Mouse (Mus musculus) embryo, embryonic 10.5 days (tissue): ENCODE results near the gene Pcnx2.

Source experiments
- DNase-seq: peaks from one replicate; pipeline ENCODE4 v3.0.0-alpha.2; 2015; ENCODE audit warnings: low spot score

Pcnx2 gene

DNA sequence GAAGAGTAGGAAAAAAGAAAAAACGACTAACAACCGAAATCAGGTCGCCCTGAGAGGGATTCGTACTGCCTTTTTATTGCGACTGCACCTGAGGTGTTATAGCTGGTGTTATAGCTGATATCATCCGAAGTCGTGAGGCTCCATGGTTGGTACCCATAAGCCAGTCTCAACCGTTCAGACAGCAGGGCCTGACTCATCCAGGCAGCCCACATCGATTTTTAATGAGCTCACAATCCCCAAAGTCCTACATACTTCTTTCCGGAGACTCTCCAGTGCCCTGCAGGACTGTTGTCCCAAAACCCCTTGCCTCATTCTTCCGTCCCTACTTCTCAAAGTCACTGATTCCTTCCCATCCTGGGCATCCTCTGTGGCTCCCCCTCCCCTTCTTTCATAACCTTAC is 729 bp downstream of the Pcnx2 start:
- no peak for DNase-seq

DNA sequence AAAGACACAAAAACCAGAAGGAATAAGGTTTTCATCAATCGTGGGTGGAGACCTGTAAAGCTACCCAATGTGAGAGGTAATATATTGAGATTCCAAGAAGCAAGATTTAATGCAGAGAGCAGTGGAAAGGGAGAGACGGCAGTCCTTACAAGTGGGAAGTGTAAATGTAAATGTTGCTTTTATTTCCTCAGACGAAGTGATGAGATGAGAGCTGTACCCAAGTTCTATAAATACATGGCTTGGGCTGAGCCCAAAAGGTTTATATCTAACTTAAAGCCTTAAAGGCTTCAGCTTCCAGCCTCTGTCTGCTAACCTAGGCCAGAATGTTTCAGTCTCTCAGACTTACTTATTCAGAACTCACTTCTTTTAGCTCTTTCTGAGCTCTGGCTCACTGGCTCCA is 8.2 kb downstream of the Pcnx2 start:
- DNase-seq, result no peak

DNA sequence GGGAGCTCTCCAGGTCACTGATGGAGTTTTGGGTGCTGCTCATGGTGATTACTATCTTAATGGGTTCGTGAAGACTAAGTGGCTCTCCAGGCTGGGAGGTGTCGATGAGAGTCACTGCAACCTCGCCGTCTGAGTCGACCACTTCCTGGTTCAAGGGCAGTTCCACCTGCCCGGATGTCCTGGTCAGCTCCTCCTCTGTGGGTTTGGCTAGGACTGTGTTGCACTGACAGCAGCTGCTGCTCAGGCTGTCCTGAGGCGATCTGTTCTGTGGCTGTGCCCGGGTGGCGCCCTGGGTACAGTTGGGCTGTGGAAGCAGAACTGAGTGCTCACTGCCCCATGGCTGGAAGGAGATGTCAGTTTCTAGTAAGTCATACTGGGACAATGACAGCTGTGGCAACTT is 10.6 kb downstream of the Pcnx2 start:
- no peak for DNase-seq

DNA sequence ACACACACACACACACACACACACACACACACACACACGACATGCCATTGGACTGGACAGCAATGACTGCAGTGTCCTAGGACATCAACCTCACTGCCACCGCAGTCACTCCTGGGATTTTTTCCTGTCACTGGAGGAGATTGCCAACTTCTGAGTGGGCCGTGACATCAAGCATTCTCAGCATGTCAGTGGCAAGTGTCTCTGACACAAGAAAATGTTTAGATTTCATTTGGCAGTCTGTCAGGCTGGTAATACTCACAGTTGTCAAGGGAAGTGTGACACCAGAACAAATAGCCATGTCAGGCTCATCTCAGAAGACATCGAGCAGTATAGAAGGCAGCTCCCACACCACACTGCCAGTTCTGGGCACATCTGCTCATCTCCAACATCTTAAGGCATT is 17.7 kb downstream of the Pcnx2 start:
- no peak for DNase-seq

DNA sequence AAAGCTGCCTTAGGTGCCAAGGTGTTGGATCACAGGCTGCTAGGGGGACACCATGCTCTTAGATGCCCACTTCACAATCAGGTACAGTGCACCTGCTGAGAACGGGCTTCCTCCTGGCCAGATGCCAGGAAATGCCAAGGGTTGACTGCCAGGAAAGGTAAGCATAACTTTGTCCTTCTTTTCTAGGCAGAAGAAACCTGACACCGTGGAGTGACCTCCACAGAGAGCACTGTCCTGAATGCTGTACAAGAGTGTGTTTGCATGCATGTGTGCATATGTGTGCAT is 24.9 kb downstream of the Pcnx2 start:
- DNase-seq, result no peak

DNA sequence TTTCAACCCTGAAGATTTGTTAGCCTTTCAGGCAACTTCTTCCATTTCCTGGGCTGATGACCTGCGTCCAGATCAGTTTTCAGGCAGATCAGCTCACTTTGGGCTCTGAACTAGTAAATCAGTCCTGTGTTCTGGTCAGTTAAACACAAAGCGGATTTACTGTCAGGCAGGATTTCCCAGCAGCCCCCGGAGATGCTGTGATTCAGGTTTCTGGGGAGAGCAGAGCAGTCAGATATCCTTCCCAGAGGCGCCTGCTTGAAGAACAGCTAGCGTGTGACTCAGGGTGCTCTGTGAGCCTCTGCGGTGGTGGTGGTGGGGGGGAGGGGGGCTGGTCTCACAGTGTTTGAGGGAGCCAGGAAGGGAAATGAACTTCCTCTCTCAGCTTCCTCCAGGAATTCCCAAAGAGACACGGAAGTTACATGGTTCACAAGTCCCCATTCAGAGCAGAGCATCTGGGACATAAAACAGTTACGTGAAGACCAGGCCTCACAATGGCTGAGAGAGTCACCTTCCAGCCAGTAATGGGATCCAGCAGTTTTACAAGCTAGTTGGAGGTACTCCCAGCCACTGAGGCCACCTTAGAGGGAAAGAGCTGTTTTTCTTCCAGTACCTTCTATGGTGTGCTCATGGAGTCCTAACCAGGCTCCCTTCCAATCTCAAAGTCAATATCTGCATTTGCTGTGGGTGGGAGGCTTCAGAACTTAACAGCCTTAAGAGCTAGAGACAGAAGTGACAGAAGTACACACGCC is 25.4 kb downstream of the Pcnx2 start:
- DNase-seq, result no peak

DNA sequence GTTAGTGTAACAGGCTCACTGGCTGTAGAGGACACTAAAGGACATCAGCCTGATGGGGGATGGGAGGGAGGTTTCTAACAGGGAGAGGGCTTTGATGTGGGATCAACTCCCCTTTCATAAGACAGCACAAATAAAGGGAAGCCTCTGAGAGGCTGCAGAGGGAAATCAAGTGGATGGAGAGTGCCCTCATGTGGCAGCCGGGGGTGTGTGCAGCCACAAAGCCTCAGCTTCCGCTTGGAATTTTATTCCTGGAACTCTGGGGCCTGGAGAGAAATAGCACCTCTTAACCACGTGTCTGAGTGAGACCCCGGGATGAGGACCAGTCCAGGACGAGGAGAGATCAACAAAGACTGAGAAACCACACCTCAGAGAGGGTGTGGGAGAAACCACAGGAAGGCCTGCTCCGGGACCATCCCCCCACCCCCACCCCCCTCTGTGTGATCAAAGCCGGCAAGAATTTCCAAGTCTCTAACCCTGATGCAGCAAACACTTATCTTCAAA is 27.2 kb downstream of the Pcnx2 start:
- peak; percentile 92 for DNase-seq

DNA sequence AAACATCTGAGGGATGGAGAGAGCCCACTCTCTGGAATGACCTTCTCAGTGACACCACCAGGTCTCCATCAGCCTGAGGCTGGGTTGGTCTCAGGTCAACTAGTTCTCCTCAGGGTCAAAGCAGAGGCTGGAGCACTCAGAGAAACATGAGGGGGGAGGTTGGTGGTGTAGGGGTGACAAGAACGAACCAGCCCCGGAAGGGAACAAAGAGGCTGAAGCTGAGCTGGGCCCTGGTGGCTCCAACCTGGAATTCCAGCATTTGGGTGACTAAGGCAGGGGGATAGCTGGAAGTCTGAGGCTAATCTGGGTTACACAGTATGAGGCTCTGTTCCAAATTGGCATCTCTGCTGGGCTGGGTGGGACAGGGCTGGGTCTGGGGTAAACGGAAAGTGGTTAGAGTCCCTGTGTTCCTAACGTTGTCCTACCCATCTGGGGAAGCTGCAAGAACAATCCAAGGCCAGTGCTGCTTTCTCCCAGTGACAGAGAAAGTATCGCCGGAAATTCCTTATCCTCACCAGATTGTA is 27.9 kb downstream of the Pcnx2 start:
- DNase-seq, result no peak

DNA sequence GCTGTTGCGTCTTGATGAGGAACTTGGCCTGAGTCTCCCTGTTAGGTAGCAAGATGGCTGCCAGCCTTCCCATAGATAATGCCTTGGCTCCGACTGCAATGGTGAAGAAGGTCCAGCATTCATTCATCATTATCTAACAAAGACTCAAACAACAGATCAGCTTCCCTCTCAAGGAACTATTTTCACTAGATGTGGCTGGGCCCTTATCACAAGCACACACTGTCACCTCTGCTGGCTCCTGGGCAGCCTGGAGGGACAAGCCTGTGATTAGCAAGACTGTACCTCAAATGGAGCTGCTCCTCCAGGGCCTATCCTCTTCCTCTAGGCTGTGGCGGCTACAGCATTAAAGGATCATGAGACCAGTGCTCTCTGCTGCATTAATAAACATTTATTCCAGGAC is 28.4 kb downstream of the Pcnx2 start:
- no peak for DNase-seq

DNA sequence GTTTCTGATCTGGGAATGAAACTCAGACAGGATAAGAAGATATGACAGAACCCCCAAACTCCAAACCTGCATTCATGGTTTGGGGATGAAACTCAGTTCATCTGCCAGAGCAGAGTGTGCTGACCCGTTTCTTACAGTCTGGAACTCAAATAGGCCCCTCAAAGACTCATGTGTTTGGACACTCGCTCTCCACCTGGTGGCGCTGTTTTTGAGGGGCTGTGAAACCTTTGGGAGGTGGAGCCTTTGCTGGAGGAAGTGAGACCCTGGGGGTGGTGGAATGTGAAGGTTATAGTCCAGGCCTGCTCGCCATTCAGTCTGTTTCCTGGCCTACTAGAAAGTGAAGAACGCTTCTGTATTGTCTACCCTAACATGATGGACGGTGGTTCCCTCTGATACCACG is 29.6 kb downstream of the Pcnx2 start:
- DNase-seq, result no peak

DNA sequence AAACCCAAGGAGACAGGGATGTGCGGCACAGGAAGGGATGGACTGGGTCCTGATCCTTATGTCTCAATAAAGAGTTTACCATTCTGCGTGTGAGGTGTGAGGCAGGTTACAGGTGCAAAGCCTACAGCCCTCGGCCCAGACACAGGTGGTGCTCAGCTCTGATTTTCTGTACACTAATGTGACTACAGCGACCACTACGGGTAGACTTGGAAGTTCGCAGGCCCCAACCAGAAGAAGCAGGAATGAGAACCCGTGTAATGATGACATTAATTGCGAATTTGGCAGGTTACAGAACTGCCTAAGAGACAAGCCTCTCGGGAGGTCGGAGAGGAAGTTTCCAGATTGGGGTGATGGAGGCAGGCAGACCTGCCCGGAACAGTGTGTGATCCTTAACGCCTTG is 32.0 kb downstream of the Pcnx2 start:
- no peak for DNase-seq

DNA sequence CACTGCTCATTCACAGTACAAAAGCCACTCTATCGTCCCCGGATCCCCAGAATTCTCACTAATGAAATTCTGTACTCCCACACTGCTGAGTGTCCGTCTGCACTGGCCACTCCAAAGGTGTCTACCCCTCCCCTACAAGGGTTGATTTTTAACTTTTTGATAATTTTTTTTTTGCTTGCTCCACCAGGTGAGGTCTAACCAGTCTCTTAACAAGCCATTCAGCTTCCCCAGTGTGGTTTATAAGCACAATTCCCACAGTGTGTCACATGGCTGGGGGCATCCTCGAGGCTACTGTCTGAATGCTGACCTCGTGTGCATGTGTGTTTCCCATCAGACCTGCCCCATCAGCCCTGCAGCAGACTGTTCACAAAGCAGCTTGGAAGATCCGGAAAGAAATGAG is 40.9 kb downstream of the Pcnx2 start:
- no peak for DNase-seq

DNA sequence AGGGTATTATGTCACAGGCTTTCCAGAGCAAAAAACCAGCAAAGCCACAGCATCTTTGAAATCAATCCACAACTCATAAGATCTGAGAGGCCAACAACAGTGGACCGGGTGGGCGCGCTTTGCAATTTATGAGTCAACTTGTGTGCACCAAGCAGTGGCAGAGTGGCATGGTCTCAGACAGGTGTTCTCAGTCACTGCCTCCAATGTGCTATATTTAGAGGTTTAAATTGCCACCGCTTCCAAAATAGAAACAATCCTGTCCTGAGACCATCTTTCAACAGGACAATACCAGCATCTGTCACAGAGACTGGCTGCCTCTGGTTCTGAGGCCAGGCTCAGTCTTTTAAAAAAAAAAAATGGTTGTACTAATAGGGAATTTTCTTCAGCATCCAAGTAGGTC is 42.0 kb downstream of the Pcnx2 start:
- DNase-seq, result no peak

DNA sequence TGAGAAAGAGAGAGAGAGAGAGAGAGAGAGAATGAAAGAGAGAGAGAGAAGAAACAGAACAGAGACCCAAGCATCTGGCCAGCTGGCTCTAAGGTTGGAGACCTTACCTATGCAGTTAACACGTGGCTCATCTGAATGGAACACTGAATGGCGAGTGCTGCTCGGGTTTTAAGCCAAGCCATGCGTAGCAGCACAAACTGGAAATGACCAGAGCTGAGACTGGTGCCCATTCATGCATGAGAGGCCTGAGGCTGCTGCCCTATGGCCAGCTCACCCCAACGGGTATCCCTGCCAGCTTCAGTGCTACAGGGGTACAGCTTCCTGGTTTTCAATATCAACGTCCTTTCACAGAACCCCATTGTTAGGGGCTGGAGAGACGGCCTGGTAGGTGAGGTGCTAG is 43.7 kb downstream of the Pcnx2 start:
- no peak for DNase-seq

DNA sequence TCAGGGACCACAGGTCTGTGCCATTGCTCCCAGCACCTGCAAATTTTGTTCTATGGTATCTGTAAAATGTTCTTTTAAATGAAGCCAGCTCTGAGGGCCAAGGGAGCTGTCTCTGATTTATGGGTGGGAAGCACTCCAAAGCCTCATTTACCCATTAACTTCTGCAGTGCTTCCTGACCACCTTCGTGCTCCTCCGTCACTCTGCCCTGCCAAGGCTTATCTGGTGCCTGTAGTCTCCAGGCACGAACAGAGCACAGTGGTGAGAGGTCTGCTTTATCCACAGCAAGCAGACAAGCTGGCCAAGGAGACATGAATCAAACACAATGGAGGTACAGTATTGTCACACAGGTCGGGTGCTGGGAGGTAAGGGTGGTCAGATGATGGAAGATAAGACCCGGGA is 44.8 kb downstream of the Pcnx2 start:
- DNase-seq, result no peak

DNA sequence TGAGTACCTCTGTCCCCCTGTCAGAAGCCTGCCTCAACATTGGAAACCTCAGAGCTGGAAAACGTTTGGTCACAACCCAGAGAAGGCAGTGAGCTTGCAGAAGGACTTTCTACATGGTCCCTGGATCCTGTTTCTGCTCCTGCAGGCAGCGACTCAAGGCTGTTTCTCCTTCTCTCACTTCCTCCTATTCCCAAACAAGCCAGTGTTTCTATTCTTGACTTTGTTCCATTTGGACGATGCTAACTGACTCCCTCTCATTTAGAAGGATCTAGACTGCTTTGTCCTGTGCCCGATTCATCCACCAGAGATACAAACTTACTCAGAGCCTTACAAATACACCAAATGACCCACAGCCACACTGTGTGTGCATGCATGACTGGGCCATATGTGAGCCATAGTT is 48.9 kb downstream of the Pcnx2 start:
- DNase-seq, result no peak

DNA sequence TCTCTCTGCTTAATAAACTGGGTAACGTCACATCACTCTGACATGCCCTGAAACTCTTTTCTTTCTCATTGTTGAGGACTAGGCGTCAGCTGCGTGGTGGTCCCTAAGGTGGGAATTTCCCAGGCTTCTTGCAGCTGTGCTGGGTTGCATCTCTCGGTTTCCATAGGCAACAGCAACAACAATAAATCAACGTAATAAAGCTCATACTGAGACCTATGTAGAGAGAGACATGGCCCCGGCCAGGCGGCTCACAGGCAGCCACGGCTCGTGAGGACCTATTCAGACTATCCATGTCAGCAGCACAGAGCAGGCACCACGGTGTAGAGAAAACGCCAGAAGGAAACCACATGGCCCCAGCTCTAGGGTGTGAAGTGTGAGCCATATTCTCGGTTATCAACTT is 50.3 kb downstream of the Pcnx2 start:
- DNase-seq, result peak; percentile 53

DNA sequence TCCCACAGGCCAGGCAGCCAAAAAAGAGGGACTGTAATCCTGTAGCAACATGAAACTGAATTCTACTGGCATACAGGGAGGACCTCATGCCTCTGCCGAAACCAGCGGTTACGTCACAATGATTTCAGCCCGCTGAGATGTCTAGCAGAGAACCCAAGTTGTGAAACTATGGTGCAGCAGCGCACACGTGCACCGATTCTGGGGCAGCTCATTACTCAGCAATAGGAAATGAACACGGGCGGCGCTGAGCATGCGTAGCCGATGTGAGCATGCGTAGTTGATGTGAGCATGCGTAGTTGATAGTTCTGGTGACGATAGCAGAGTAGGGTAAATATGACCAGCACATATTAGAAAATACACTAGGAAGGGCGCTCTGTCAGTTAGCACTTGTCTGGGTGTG is 52.8 kb downstream of the Pcnx2 start:
- DNase-seq, result no peak

DNA sequence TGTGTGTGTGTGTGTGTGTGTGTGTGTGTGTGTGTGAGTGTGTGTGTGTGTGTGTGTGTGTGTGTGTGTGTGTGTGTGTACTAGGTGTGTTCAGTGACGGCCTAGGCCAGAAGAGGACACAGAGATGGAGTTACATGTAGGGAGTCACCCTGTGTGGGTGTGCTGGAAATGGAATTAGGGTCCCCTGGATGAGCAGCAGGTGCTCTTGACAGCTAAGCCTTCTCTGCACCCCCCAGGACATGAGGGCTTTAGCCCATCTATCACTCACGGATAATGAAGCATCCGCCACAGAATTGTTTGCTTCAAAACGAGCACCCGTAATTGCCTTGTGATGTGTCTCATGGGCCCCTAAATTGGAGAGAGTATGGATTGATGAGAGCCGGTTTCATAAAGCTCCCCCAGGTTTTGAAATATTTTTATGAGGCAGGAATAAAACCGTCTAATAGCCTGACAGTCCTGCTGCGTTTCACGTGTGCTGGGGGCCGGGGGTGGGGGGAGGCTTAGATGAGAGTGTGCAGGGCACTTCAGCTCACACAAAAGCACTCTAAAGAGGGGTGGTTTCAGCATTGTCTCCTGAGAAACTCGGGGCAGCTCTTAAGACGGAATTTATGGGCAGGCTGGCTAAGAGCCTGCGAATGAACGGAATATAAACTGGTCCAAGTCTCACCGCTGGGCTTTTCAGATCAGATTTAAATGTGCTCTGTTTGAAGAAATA is 54.8 kb downstream of the Pcnx2 start:
- no peak for DNase-seq

DNA sequence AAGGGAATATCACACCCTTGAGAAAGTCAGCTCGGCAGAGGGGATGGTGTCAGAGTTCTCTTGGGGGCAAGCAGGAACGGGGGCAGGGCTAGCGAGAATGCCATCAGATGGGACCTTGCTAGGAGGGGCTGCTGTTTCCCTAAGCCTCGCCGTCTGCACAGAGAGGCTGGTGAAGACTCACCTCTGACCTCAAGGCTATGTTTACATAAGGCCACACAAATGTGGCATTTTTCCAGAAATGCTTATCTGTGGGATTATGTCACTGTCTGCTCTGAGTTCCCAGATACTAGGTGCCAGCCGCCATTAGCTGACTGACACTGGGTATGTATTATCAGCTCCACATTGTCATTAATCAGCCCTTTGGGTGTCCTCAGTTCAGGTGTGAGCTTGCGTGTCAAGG is 56.0 kb downstream of the Pcnx2 start:
- no peak for DNase-seq

DNA sequence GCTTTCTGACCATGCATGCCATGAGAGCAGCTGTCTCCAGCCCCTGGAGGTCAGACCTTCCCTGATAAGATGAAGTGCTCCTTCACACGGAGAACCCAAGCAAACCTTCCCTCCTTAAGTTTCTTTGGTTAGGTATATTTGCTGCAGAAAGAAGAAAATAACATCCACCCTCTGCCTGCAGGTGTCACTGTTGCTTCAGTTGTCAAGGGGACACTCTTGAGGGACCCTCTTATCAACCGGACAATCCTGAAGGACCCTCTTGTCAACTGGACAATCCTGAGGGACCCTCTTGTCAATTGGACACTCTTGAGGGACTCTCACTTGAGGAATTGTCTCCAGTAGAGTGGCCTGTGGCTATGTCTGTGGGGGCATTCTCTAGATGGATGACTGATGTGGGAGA is 73.4 kb downstream of the Pcnx2 start:
- peak; percentile 71 for DNase-seq

DNA sequence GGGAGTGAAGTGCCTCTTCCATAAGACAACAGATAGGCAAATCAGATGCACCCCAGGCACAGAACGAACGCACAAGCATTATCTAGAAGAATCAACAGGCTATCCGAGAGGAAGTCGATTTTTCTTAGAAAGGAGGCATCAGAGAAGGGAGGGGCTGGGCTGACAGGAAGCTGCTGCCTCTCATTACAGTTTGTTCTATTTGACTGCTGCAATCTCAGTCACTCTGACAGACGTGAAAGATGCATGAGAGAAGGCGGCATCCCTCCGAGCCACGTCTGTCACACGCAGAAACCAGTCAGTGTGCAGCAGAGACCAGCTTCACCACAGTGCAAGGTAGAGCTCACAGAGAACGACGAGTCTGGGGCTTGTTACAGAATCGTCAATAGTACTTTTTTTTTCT is 74.4 kb downstream of the Pcnx2 start:
- DNase-seq, result no peak

DNA sequence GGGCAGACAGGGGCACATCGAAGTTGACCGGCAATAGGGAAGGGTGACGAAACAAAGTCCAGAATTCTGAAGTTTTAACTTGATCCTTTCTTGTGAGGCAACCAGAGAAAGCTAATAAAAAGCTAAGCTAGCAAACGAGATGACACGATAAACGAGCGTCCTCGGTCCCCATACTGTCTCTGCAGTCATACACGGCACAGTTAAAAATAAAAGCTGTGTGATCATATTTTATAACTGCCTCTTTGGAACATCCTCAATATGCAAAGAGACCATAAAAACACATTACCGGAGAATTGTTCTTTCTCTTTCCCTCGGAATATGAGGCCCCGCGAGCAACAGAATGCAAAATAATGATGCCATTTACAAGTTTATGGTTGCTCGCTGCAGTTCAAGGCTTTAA is 76.1 kb downstream of the Pcnx2 start:
- no peak for DNase-seq

DNA sequence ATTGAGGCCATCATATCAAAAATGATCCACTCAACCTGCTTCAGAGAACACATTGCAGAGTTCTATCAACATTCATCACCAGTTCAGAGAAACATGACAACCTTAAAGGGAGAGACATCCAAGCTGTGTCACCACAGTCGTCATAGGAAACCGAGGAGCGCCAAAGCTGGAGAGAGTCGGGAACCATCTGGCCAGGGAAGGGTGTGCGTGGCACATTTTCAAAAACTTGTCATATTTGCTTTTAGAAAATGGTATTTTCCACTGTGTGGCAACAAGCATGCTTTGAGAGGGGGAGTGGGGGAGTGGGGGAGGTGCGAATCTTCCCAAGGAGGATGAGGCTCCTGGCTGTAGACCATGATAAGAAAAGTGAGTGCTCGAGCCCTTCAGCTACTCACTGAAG is 78.3 kb downstream of the Pcnx2 start:
- DNase-seq, result no peak
